In genomic region chr17:26676252-26676615, GRCm38 (mm10) we compare ENCODE assay signal across 8 mouse cellular contexts. TPM values are rescaled to one million over a fixed set of nuclear protein-coding genes. Genes with fewer than 3 reads are reported as not detected.
DNase-seq lines count a peak whose midpoint lies in the region; ATAC-seq and TF ChIP-seq lines count a peak whose summit lies in the region.

No protein-coding gene starts in this region.

- H3K27me3 ChIP-seq in E14TG2a.4 (ENCODE audit: insufficient read depth, low read length) = no peaks in the 10 kb centered on the region
- H3K27me3 ChIP-seq in forebrain, embryonic 13.5 days = peaks cover 7% of the 10 kb centered on the region; the same call in 1 of the 2 replicates
- peaks cover 8% of the 10 kb centered on the region; the same call in 1 of the 2 replicates for H3K27me3 ChIP-seq in neural tube, embryonic 15.5 days (replicated peaks)

- WGBS in forebrain, embryonic 13.5 days = under 1% methylated on average over 30 of the region's 30 CpGs
- WGBS in neural tube, embryonic 15.5 days = under 1% methylated on average over 30 of the region's 30 CpGs

- H3K36me3 ChIP-seq in E14TG2a.4 (ENCODE audit: insufficient read depth, low read length) = peaks cover 14% of the 10 kb centered on the region; the same call in 1 of the 2 replicates
- H3K36me3 ChIP-seq in forebrain, embryonic 13.5 days (ENCODE audit: poor library complexity, severe bottlenecking) = peaks cover 9% of the 10 kb centered on the region; the same call in 1 of the 2 replicates
- H3K36me3 ChIP-seq in neural tube, embryonic 15.5 days = peaks cover 4% of the 10 kb centered on the region

- peak overlapping the region; percentile 71 for H3K4me2 ChIP-seq in forebrain, embryonic 13.5 days
- peak overlapping the region; percentile 72 for H3K4me2 ChIP-seq in neural tube, embryonic 15.5 days

- no peaks in the 10 kb centered on the region for H3K9me3 ChIP-seq in E14TG2a.4 (ENCODE audit: low read length)
- no peaks in the 10 kb centered on the region for H3K9me3 ChIP-seq in forebrain, embryonic 13.5 days (replicated peaks)
- H3K9me3 ChIP-seq in neural tube, embryonic 15.5 days (replicated peaks) = no peaks in the 10 kb centered on the region

- H3K4me1 ChIP-seq in E14TG2a.4 (replicated peaks; ENCODE audit: low read depth, low read length) = peaks cover 28% of the 10 kb centered on the region
- H3K4me1 ChIP-seq in forebrain, embryonic 13.5 days = peaks cover 30% of the 10 kb centered on the region
- H3K4me1 ChIP-seq in neural tube, embryonic 15.5 days = peaks cover 32% of the 10 kb centered on the region

- H3K27ac ChIP-seq in forebrain, embryonic 13.5 days = peak overlapping the region; percentile 73
- H3K27ac ChIP-seq in neural tube, embryonic 15.5 days (replicated peaks) = peak overlapping the region; percentile 93

- intact Hi-C loops in heart, postnatal 14 days (cut with DNase I) = loop anchor here (5.0 kb wide), 1 partner anchor 36 kb away; no protein-coding TSS in a partner anchor

- H3K9ac ChIP-seq in forebrain, embryonic 13.5 days = peak overlapping the region; percentile 83
- H3K9ac ChIP-seq in neural tube, embryonic 15.5 days (replicated peaks) = peak overlapping the region; percentile 84

- TF ChIP-seq CTCF in E14TG2a.4 (conservative IDR thresholded peaks at IDR 0.05; ENCODE audit: low read length) = no peak

- H3K4me3 ChIP-seq in E14TG2a.4 (replicated peaks; ENCODE audit: low read length) = peak overlapping the region; percentile 98
- peak overlapping the region; percentile 74 for H3K4me3 ChIP-seq in forebrain, embryonic 13.5 days
- H3K4me3 ChIP-seq in neural tube, embryonic 15.5 days (replicated peaks) = peak overlapping the region; percentile 97

- peak; percentile 96 for ATAC-seq in forebrain, embryonic 13.5 days
- peak; percentile 98 for ATAC-seq in neural tube, embryonic 15.5 days (ENCODE audit: low FRiP score)

- DNase-seq in c-Kit-positive CD71-positive TER-119-positive erythroid progenitor cells, embryonic 14.5 days (ENCODE audit: low spot score) = peak; percentile 90
- peak; percentile 86 to 90 for DNase-seq in heart, postnatal 14 days
- DNase-seq in layer of hippocampus, adult 11-12 months (ENCODE audit: low spot score) = peak; percentile 90
- DNase-seq in lung, adult 18-20 months = peak; percentile 91 to 94
- DNase-seq in testis, postnatal 14 days (ENCODE audit: low spot score) = peak; percentile 89

RNA-seq across cellular contexts. Expression of gene Atp6v0e, which starts 13.2 kb away (rescaled TPM):
- 139 and 144 TPM in 2 replicates for polyA plus RNA-seq in forebrain, embryonic 13.5 days (2015; fragmentation: Nextera tagmentation; extraction: Ambion mirVana)
- 10 to 100 TPM; 68.1 to 71.3 TPM for total RNA-seq in heart, postnatal 14 days (2021)
- polyA plus RNA-seq in neural tube, embryonic 15.5 days (2015; fragmentation: Nextera tagmentation; extraction: Ambion mirVana) = 85.8 and 114 TPM in 2 replicates

RNA-seq across cellular contexts. Expression of gene Crebrf, which starts 39.2 kb away (rescaled TPM):
- 11.1 and 13.8 TPM in 2 replicates for polyA plus RNA-seq in forebrain, embryonic 13.5 days (2015; fragmentation: Nextera tagmentation; extraction: Ambion mirVana)
- 10 to 100 TPM; 44.5 to 49.6 TPM for total RNA-seq in heart, postnatal 14 days (2021)
- 10.4 and 11.4 TPM in 2 replicates for polyA plus RNA-seq in neural tube, embryonic 15.5 days (2015; fragmentation: Nextera tagmentation; extraction: Ambion mirVana)

Comparison
In these comparisons a context has a peak if more than half of its experiments do, and no peak if none do; other contexts are left out.
1. Peak in every context shown above with its lines: DNase-seq, ATAC-seq, H3K4me3 ChIP-seq and H3K27ac ChIP-seq.